Mouse (Mus musculus) erythroblast, embryonic 14.5 days (primary cell): ENCODE measurements around the gene Etv5.

Experiments
- GATA1 ChIP-seq: IDR thresholded peaks from 2 replicates; pipeline ENCODE4 v1.6.1; 2012; ENCODE audit warnings: low read length, inconsistent platforms, mixed read lengths
- TAL1 ChIP-seq: IDR thresholded peaks from 3 replicates; pipeline ENCODE4 v1.6.1; 2012; ENCODE audit warnings: low read length, inconsistent platforms, mixed read lengths

- TF ChIP-seq TAL1 = no peak
- TF ChIP-seq GATA1 = no peak
These were observed 73.9 kb downstream of the Etv5 start for GRCm38 (mm10) chr16:22365596-22365995.
